Mouse (Mus musculus) liver, adult (tissue): ENCODE measurements around the gene Hcls1.

Source experiments
- GATA4 ChIP-seq: IDR thresholded peaks from 2 replicates; pipeline ENCODE4 v1.6.1; 2014; ENCODE audit warnings: mild to moderate bottlenecking, low read length; ENCODE audit not compliant: insufficient replicate concordance

Gene Hcls1

DNA sequence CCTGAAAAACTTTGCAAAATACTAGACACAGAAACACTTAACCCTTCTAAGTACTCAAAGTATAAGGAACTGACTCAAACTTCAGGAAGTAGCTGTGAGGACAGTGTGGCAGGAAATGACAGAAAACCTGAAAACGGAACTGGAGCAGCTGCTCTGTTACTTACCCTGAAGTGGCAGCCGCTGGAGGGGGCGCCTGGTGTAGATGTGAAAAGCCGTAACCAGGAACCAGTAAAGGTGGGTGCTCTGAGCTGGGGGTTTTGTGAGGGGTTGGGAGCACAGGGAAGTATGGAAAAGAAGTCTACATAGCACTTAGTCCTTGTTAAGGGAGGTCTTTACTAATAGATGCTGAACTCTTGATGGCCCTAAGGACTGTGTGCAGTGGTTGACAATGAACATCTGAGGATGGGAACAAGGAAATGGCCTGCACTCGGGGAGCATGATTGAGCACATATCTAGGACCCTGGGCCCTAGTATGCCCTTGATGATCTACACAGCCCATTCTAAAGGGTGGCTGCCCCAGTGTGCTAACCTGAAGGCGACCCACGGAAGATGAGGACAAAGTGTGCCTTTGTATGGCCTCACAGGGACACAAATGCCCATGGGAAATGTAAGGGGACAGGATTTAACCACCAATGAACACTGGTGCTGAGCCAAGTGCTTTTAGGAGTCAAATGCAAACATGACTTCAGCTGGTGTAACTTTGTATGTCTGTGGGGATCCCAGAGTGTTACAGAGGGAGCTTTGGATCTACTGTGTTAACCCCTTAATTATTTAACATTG, at the start of gene Hcls1:
TSS of gene Hcls1 (plus strand) at position 143 of the 780 bp plus-strand sequence.
- no peak for TF ChIP-seq GATA4

DNA sequence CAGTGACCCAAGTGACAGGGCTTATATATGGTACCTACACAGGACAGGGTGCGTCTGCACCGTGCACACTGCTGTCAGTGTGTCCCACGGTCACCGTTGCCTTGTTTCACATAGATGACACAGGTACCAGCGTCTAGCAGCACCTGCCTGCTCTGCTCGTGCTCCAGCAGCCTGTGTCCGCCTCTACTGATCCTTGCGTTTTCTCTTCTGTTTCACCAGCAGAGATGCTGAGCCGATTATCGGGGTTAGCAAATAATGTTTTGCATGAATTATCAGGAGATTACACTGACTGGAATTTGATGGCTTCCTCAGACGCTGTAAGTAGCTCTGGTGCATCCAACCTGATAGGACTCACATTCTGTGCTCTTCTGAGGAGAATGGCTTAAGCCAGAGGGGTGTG, 48.9 kb upstream of the Hcls1 start:
- TF ChIP-seq GATA4 = no peak

DNA sequence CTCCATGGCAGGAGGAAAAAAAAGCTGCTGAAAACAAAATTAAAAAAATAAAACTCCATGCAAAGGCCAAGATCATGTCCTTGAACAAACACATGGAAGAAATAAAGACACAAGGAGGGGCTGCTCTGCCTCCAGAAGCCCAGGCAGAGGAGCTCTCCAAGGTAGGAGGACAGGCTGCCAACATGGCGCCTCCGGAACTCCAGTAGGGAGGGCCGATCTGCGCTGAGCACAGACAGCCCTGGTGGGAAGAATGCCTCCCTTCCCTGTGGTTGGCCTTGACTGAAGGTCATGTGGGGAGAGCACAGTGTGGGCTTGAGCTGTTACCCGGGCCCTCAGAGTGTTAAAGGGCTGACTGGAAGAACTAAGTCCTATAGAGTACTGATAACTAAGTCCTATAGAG, 47.2 kb upstream of the Hcls1 start:
- no peak for TF ChIP-seq GATA4

DNA sequence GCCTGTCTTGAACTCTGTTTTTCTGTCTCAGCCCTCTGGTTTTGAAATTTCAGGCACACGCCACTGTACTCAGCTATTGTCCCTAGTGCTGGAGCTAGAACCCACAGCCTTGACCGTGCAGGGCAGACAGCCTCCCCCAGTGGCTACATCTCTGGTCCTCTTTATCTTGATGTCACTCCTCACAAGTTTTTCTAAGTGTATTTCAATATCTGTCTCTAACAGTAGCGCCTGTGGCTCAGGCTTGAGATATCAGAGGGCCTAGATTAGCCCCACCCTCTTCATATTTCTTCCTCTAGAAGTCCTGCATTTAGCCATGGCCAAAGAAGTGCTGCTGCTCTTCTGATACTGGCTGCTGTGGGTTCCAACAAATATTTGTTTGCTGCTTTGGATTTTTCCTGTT, 44.2 kb upstream of the Hcls1 start:
- TF ChIP-seq GATA4 = no peak

GRCm38 (mm10) chr16:36891415-36891814, 43.4 kb upstream of the Hcls1 start:
- TF ChIP-seq GATA4 = no peak

- TF ChIP-seq GATA4 = no peak
These were observed 41.5 kb upstream of the Hcls1 start for GRCm38 (mm10) chr16:36893317-36893716.

- TF ChIP-seq GATA4 = no peak
These were observed 38.1 kb upstream of the Hcls1 start for GRCm38 (mm10) chr16:36896712-36897111.

GRCm38 (mm10) chr16:36903156-36903555, 31.6 kb upstream of the Hcls1 start:
- no peak for TF ChIP-seq GATA4

DNA sequence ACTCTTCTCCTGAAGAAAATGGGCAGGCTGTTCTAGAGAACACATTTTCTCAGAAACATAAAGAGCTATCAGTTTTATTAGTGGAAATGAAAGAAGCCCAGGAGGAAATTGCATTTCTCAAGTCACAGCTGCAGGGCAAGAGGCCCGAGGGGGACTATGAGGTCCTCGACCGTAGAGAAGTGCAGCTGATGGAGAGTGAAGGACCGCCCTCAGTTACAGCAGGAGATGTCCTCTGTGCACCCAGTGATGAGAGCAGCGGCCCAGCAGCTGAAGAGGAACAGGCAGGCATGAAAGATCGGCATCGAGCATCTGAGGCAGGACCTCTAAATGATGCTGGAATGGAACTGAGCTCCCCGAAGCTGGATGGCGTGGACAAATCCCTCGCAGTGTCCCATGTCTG, 22.9 kb upstream of the Hcls1 start:
- no peak for TF ChIP-seq GATA4

DNA sequence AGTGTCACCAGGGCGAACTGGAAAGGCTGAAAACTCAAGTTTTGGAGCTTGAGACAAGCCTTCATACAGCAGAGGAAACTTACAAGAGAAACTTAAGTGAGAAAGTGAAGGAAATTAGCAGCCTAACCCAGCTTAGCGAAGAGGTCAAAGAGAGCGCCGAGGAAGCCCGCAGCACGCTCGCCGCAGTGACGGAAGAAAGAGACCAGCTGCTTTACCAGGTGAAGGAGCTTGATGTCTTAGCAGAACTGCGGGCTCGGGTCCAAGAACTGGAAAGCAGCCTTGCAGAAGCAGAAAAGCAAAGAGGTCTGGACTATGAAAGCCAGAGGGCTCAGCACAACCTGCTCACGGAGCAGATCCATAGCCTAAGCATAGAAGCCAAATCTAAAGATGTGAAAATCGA, 22.5 kb upstream of the Hcls1 start:
- TF ChIP-seq GATA4 = no peak

DNA sequence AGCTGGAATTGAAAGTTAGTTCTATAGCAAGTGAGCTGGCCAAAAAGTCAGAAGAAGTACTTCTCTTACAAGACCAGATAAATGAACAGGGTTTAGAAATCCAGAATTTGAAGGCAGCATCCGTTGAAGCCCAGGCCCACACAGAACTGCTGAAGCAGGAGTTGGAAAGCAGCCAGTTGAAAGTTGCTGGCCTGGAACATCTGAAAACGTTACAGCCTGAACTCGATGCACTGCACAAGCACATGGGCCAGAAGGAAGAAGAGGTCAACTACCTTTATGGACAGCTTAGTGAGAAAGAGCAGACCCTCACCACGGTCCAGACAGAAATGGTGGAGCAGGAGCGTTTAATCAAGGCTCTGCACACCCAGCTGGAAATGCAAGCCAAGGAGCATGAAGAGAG, 20.6 kb upstream of the Hcls1 start:
- TF ChIP-seq GATA4 = no peak

DNA sequence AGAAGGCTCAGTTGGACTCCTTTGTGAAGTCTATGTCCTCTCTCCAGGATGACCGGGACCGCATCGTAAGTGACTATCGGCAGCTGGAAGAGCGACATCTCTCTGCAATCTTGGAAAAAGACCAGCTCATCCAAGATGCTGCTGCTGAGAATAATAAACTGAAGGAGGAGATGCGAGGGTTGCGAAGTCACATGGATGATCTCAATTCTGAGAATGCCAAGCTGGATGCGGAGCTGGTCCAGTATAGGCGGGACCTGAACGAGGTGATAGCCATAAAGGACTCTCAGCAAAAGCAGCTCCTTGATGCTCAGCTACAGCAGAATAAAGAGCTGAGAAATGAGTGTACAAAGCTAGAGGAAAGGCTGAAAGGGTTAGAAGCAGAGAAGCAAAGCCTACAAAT, 16.3 kb upstream of the Hcls1 start:
- TF ChIP-seq GATA4 = no peak

GRCm38 (mm10) chr16:36920410-36920809, 14.4 kb upstream of the Hcls1 start:
- TF ChIP-seq GATA4 = no peak

DNA sequence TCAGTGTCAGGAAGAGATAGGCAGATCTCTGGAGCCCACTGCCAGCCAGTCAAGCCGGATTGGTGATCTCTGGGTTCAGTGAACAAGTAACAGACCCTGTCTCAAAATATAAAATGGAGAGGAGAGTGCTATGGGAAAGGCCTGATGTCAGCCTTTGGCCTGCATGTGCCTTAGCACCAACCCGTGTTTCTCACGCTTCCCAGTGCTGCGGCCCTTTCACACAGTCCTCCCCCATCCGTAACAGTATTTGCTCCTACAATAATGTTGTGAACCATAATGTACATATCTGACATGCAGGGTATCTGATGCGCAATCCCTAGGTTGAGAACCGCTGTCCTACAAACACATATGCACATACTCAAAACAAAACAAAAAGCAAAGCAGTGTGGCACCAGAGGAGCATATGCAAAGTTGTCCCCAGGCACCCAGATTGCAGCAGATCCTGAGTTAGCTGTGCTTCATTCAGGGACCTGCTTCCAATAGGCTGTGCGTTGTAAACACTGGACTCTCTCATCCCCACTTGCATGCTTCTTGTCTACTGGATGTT, 13.6 kb upstream of the Hcls1 start:
- no peak for TF ChIP-seq GATA4

- TF ChIP-seq GATA4 = no peak
These were observed 12.8 kb upstream of the Hcls1 start for GRCm38 (mm10) chr16:36921980-36922379.

DNA sequence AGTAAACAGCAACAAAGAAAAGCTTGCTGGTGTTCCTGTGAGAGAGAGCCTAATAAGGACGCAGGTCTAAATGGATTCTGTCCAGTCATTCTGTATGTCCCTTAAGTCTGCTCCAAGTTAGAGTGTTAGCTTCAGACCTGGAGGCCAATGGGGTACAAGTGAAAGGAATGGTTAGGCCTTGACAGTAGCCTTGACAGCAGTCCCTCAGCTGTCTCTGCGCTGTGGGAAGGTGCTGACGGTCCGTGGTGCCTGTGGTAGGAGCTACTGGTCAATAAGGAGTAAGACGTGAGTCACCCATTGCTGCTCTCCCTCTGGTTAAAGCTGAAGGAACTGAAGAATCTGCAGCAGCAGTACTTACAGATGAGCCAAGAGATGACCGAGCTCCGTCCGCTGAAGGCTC, 10.5 kb upstream of the Hcls1 start:
- no peak for TF ChIP-seq GATA4

GRCm38 (mm10) chr16:36925351-36925750, 9.4 kb upstream of the Hcls1 start:
- no peak for TF ChIP-seq GATA4
